7 mouse cellular contexts compared by ENCODE assay signal in genomic region chr4:97745296-97746105, GRCm38 (mm10). TPM values are rescaled to one million over a fixed set of nuclear protein-coding genes. Genes with fewer than 3 reads are reported as not detected.
A peak's percentile ranks its signal among the peaks of the same experiment; 100 is the strongest.
DNase-seq lines count a peak whose midpoint lies in the region; ATAC-seq lines count a peak whose summit lies in the region.

No protein-coding gene starts in this region.

- ATAC-seq in embryonic facial prominence, embryonic 11.5 days (replicated peaks; ENCODE audit: insufficient number of reproducible peaks, low FRiP score, low TSS enrichment, low read depth), result peak; percentile 89
- ATAC-seq in limb, embryonic 11.5 days (ENCODE audit: insufficient number of reproducible peaks, low FRiP score, low TSS enrichment, low read depth), result peak; percentile 65
- peak; percentile 91 for ATAC-seq in midbrain, embryonic 13.5 days

- H3K4me2 ChIP-seq in embryonic facial prominence, embryonic 11.5 days (ENCODE audit: low read depth, low read length), result peak overlapping the region; percentile 77
- peak overlapping the region; percentile 69 for H3K4me2 ChIP-seq in limb, embryonic 11.5 days (ENCODE audit: low read depth, severe bottlenecking)
- H3K4me2 ChIP-seq in midbrain, embryonic 13.5 days (replicated peaks), result peak overlapping the region; percentile 69

- H3K4me1 ChIP-seq in embryonic facial prominence, embryonic 11.5 days (ENCODE audit: control insufficient read depth, insufficient read depth, low read length), result no peaks in the 10 kb centered on the region
- no peaks in the 10 kb centered on the region for H3K4me1 ChIP-seq in limb, embryonic 11.5 days (ENCODE audit: control insufficient read depth, insufficient read depth, low read length)
- H3K4me1 ChIP-seq in midbrain, embryonic 13.5 days (replicated peaks), result peaks cover 11% of the 10 kb centered on the region

- peak overlapping the region; percentile 31 for H3K4me3 ChIP-seq in embryonic facial prominence, embryonic 11.5 days (ENCODE audit: low read depth, low read length)
- H3K4me3 ChIP-seq in limb, embryonic 11.5 days (ENCODE audit: low read depth, low read length), result peak overlapping the region; percentile 24
- H3K4me3 ChIP-seq in midbrain, embryonic 13.5 days (replicated peaks), result peak overlapping the region; percentile 40

- DNase-seq in adrenal gland, postnatal 10 days, result peak; percentile 89
- DNase-seq in embryonic facial prominence, embryonic 11.5 days (ENCODE audit: low spot score), result peak; percentile 92
- DNase-seq in heart, adult 18-20 months, result peak; percentile 80 to 89
- peak; percentile 87 for DNase-seq in kidney, adult 18-20 months
- peak; percentile 88 for DNase-seq in limb, embryonic 11.5 days (ENCODE audit: low spot score)
- peak; percentile 40 to 72 for DNase-seq in spleen, adult 18-20 months

- H3K27ac ChIP-seq in embryonic facial prominence, embryonic 11.5 days (replicated peaks; ENCODE audit: low read depth, low read length), result no peak overlapping the region
- H3K27ac ChIP-seq in limb, embryonic 11.5 days (replicated peaks; ENCODE audit: low read depth, low read length), result no peak overlapping the region
- H3K27ac ChIP-seq in midbrain, embryonic 13.5 days, result no peak overlapping the region

- H3K36me3 ChIP-seq in embryonic facial prominence, embryonic 11.5 days (replicated peaks; ENCODE audit: control insufficient read depth, insufficient read depth, low read depth, low read length), result no peaks in the 10 kb centered on the region
- no peaks in the 10 kb centered on the region for H3K36me3 ChIP-seq in limb, embryonic 11.5 days (ENCODE audit: control insufficient read depth, insufficient read depth, low read length)
- H3K36me3 ChIP-seq in midbrain, embryonic 13.5 days, result no peaks in the 10 kb centered on the region

- peak overlapping the region; percentile 60 for H3K9ac ChIP-seq in embryonic facial prominence, embryonic 11.5 days (replicated peaks; ENCODE audit: low read length)
- H3K9ac ChIP-seq in limb, embryonic 11.5 days (ENCODE audit: low read length), result peak overlapping the region; percentile 58
- peak overlapping the region; percentile 60 for H3K9ac ChIP-seq in midbrain, embryonic 13.5 days (replicated peaks)

- no peaks in the 10 kb centered on the region for H3K9me3 ChIP-seq in embryonic facial prominence, embryonic 11.5 days (replicated peaks; ENCODE audit: control insufficient read depth, low read length)
- no peaks in the 10 kb centered on the region for H3K9me3 ChIP-seq in limb, embryonic 11.5 days (ENCODE audit: control insufficient read depth, low read length)
- H3K9me3 ChIP-seq in midbrain, embryonic 13.5 days, result no peaks in the 10 kb centered on the region

- WGBS in embryonic facial prominence, embryonic 11.5 days, result 7% methylated on average over 32 of the region's 32 CpGs
- WGBS in limb, embryonic 11.5 days, result 8% methylated on average over 32 of the region's 32 CpGs
- 7% methylated on average over 32 of the region's 32 CpGs for whole genome bisulfite sequencing in midbrain, embryonic 13.5 days

- no peaks in the 10 kb centered on the region for H3K27me3 ChIP-seq in embryonic facial prominence, embryonic 11.5 days (ENCODE audit: control insufficient read depth, insufficient read depth, low read length)
- no peaks in the 10 kb centered on the region for H3K27me3 ChIP-seq in limb, embryonic 11.5 days (ENCODE audit: control insufficient read depth, insufficient read depth, low read length)
- H3K27me3 ChIP-seq in midbrain, embryonic 13.5 days, result peaks cover 32% of the 10 kb centered on the region

RNA-seq across cellular contexts. Expression of gene Nfia, which starts 27.0 kb away (rescaled TPM):
- total RNA-seq in adrenal gland, postnatal 10 days (2021), result 100 to 1,000 TPM; 212 to 228 TPM
- polyA plus RNA-seq in embryonic facial prominence, embryonic 11.5 days (2014; fragmentation: Nextera tagmentation; extraction: Ambion mirVana), result 23.1 and 23.5 TPM in 2 replicates
- 100 to 1,000 TPM; 115 to 127 TPM for total RNA-seq in heart, adult 18-20 months (2021)
- polyA plus RNA-seq in limb, embryonic 11.5 days (2014; fragmentation: Nextera tagmentation; extraction: Ambion mirVana), result 27.6 and 32.1 TPM in 2 replicates
- 31.7 and 36.2 TPM in 2 replicates for polyA plus RNA-seq in midbrain, embryonic 13.5 days (2015; fragmentation: Nextera tagmentation; extraction: Ambion mirVana)

RNA-seq across cellular contexts. Expression of gene E130114P18Rik, which starts 32.4 kb away (rescaled TPM):
- under 1 TPM; 0.48 to 0.69 TPM for total RNA-seq in adrenal gland, postnatal 10 days (2021)
- 9.5 and 12.1 TPM in 2 replicates for polyA plus RNA-seq in embryonic facial prominence, embryonic 11.5 days (2014; fragmentation: Nextera tagmentation; extraction: Ambion mirVana)
- total RNA-seq in heart, adult 18-20 months (2021), result not detected
- 8.0 and 10.1 TPM in 2 replicates for polyA plus RNA-seq in limb, embryonic 11.5 days (2014; fragmentation: Nextera tagmentation; extraction: Ambion mirVana)
- polyA plus RNA-seq in midbrain, embryonic 13.5 days (2015; fragmentation: Nextera tagmentation; extraction: Ambion mirVana), result 22.5 and 24.4 TPM in 2 replicates
